Mouse (Mus musculus) kidney, embryonic 16.5 days (tissue): ENCODE data around the gene Plcl2. TPM values are rescaled to one million over a fixed set of nuclear protein-coding genes. Genes with fewer than 3 reads are reported as not detected.
"Not testable (repeated sequence)": the region's sequence is repeated elsewhere in the genome, so short reads cannot be mapped to it uniquely, and the experiment has no call there.

Source experiments
- ATAC-seq: fragments of 200-750 bp; cut with Nextera tagmentation; 2 replicates; pipeline ENCODE4 v1.8.0; 2017; ENCODE audit warnings: moderate TSS enrichment; ENCODE audit not compliant: low FRiP score, low TSS enrichment
- H3K27ac ChIP-seq: fragments of 300-500 bp; sonication (generic); 2 replicates; pipeline ENCODE4 v1.5.1; 2014; ENCODE audit warnings: low read length
- H3K27me3 ChIP-seq: fragments of 300-500 bp; sonication (generic); 2 replicates; pipeline ENCODE4 v1.6.1; 2014; ENCODE audit warnings: low read length, control low read depth, mixed read lengths; ENCODE audit not compliant: insufficient read depth
- H3K36me3 ChIP-seq: fragments of 300-500 bp; sonication (generic); 2 replicates; pipeline ENCODE4 v1.6.1; 2014; ENCODE audit warnings: low read length, control low read depth, mixed read lengths; ENCODE audit not compliant: insufficient read depth
- H3K4me1 ChIP-seq: fragments of 300-500 bp; sonication (generic); 2 replicates; pipeline ENCODE4 v1.6.1; 2014; ENCODE audit warnings: low read length, control low read depth, mixed read lengths; ENCODE audit not compliant: insufficient read depth
- H3K4me2 ChIP-seq: fragments of 300-500 bp; sonication (generic); replicated peaks from 2 replicates; pipeline ENCODE4 v1.6.1; 2014; ENCODE audit warnings: low read depth, low read length
- H3K4me3 ChIP-seq: fragments of 300-500 bp; sonication (generic); 2 replicates; pipeline ENCODE4 v1.5.1; 2014; ENCODE audit warnings: mild to moderate bottlenecking, low read length
- H3K9ac ChIP-seq: fragments of 300-500 bp; sonication (generic); replicated peaks from 2 replicates; pipeline ENCODE4 v1.6.1; 2014; ENCODE audit warnings: low read length
- H3K9me3 ChIP-seq: fragments of 300-500 bp; sonication (generic); 2 replicates; pipeline ENCODE4 v1.6.1; 2016; ENCODE audit warnings: low read length, control low read depth
- WGBS: fragments of 180-500 bp; shearing (Covaris S2); extraction: QIAGEN DNeasy Blood & Tissue Kit; methylation state at CpG from one replicate; pipeline ENCODE4 v1.1.7; 2014; 5-methylcytosine and 5-hydroxymethylcytosine counted together
- polyA plus RNA-seq: library from polyadenylated mRNA; unstranded; fragments of >200 nt; fragmentation: Nextera tagmentation; extraction: Ambion mirVana; gene quantifications from 2 replicates; pipeline ENCODE4 v1.2.1, GENCODE M21; 2015

Gene Plcl2
- polyA plus RNA-seq, 1 experiment from 2014 or later = 2.7 TPM

DNA sequence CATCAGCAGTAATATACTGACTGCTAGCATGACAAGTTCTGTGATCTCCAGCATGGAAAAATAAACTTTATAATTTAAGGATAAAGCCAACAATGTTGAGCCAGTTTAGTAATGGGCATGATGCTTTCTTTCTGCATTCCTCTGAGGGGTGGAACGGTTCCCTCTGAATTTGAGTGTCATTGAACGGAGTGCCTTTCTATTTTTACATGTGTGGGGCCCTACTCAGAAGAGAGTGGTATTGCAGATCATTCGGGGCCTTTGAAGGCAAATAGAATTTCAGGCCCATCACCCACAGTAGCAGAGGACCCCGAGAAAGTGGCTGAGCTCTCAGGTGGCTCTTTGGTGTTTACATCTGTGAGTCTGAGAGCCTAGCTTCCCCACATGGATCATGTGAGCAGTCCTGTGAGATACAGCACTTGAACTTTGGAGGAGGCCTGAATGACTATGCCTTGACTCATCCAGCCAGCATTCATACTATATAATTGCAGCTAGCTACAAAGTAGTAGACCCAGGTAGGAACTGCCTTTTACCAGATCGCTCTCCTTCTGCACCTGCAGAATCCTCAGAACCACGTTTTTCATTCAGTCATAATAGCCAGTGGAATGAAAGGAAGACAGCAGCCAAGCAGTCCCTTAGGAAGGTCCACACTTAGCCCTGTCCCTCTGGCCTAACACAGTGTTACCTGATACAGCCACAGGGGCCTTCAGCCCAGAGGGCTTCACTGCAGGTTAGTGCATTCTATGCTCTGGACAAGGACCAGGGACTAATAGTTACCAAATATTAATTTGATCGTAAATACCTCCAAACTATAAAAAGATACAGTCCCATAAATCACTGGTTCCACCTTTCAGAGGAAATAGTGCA lies 125.0 kb downstream of the Plcl2 start:
- H3K27me3 ChIP-seq = no peaks in the 10 kb centered on the region

DNA sequence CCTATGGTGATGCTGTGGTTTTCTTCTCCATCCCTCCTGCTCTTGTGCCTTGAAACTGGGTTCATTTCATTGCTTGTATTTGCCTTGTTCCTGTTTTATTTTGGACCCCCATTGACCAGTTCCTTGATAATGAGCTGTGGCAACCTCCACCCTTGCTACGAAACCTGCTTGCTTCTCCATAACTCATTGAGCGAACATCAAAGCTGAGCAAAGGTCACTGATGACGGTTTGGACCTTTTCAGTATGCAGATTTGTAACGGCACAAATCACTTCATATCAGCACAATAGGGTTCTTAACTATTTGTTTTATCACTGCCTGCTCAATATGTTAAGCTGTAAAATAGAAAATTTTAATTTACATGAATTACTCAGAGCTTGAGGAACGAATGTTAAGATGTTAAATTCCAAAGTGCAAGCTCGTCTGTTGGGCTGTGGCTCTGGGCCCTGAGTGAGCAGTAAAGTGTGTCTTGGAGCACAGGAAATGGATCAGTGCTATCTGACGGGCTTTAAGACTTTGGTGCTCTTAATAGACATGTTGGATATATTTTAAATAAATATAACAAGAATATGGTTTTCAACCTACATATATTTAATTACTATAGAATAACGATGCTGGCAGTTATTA lies 126.9 kb downstream of the Plcl2 start:
- Histone ChIP-seq H3K36me3 (no peaks in the 10 kb centered on the region), H3K4me2 (no peak overlapping the region), H3K27me3 (no peaks in the 10 kb centered on the region), H3K9ac (no peak overlapping the region), H3K27ac (no peak overlapping the region), H3K9me3 (no peaks in the 10 kb centered on the region), H3K4me1 (no peaks in the 10 kb centered on the region), H3K4me3 (no peak overlapping the region)
- no peak for ATAC-seq
- WGBS = 64% methylated on average over 8 of the region's 8 CpGs

More for the DNA sequence above, 125.0 kb downstream of the Plcl2 start:
- no peaks in the 10 kb centered on the region for H3K36me3 ChIP-seq
- H3K9ac ChIP-seq = no peak overlapping the region
- WGBS = 69% methylated on average over 7 of the region's 7 CpGs
- no peaks in the 10 kb centered on the region for H3K9me3 ChIP-seq
- H3K27ac ChIP-seq = no peak overlapping the region
- H3K4me3 ChIP-seq = no peak overlapping the region
- no peak overlapping the region for H3K4me2 ChIP-seq
- no peaks in the 10 kb centered on the region for H3K4me1 ChIP-seq
- no peak for ATAC-seq

DNA sequence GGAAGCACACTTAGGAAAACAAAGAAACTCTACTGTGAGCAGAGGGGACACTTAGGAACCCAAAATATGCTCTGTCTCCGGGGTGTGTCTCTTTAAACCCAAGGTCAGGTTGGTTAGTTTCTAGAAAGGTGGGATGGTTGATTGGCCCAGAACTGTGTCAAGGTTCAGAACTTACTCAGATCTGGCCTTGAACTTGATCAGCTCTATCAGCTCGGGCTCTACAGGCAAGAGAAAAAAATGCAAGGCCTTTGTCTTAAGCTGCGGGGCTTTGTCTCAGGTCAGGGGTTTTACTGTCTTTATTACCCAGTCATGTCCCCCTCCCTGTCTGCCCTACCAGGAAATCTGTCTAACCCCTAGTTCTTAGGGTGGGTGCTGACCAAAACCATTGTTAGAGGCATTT lies 129.6 kb downstream of the Plcl2 start:
- H3K4me1 ChIP-seq = no peaks in the 10 kb centered on the region
- no peaks in the 10 kb centered on the region for H3K27me3 ChIP-seq
- no peak for ATAC-seq
- no peak overlapping the region for H3K27ac ChIP-seq
- no peak overlapping the region for H3K4me2 ChIP-seq
- 72% methylated on average over 3 of the region's 3 CpGs for WGBS
- no peaks in the 10 kb centered on the region for H3K9me3 ChIP-seq
- H3K4me3 ChIP-seq = no peak overlapping the region
- H3K9ac ChIP-seq = no peak overlapping the region
- 0 out of 2 replicates have a peak, but pooled peaks cover 3% of the 10 kb centered on the region for H3K36me3 ChIP-seq

DNA sequence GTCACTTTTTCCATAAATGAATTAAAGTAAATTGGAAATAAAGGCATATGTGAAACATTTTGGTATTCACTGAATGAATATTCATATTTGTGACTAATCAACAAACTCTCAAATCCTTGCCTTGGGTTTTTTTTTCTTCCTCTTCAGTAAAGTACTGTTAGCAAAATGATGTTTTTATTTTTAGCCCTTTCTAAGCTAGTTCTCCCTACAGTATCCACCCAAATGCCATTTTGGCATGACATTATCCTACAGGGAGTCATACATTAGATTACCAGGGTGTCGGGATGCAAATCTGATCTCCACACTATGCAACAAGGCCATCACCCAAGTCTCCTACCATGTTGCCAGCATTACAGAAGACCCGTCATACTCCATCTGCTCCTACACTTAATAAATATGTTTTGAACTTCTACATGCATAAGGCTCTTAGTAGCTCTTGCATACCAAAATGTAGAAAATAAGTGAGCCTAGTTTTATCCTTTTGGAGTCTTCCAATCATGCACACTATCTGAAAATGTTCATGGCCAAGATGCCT lies 131.9 kb downstream of the Plcl2 start:
- Histone ChIP-seq H3K9me3 (no peaks in the 10 kb centered on the region), H3K9ac (no peak overlapping the region), H3K27ac (no peak overlapping the region), H3K36me3 (0 out of 2 replicates have a peak, but pooled peaks cover 3% of the 10 kb centered on the region), H3K4me3 (no peak overlapping the region), H3K4me1 (no peaks in the 10 kb centered on the region), H3K4me2 (no peak overlapping the region), H3K27me3 (no peaks in the 10 kb centered on the region)
- WGBS = 92% methylated on average over 2 of the region's 2 CpGs
- no peak for ATAC-seq

DNA sequence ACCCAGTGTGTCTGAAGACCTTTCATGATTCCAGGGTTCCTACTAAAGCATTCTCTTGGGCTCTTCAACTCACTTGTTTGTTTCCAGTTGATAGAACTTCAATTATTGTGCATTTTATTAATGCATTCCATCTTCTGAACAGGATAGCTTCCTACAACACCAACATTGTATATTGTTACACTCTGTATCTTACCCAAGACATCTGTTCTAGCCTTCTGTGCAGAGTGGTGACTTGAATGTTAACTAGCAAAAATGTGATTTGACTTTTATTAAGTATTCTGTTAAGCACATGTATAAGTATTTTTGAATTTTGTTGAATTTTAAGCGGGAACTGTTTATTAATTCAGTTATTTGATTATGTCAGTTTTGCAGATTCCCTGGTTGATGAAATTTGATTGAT lies 132.7 kb downstream of the Plcl2 start:
- WGBS = 96% methylated on average over 1 of the region's 1 CpGs
- H3K27ac ChIP-seq = no peak overlapping the region
- no peak overlapping the region for H3K4me2 ChIP-seq
- no peaks in the 10 kb centered on the region for H3K27me3 ChIP-seq
- H3K4me3 ChIP-seq = no peak overlapping the region
- H3K9me3 ChIP-seq = 0 out of 2 replicates have a peak, but pooled peaks cover 2% of the 10 kb centered on the region
- H3K9ac ChIP-seq = no peak overlapping the region
- H3K36me3 ChIP-seq = 0 out of 2 replicates have a peak, but pooled peaks cover 3% of the 10 kb centered on the region
- H3K4me1 ChIP-seq = no peaks in the 10 kb centered on the region
- no peak for ATAC-seq

DNA sequence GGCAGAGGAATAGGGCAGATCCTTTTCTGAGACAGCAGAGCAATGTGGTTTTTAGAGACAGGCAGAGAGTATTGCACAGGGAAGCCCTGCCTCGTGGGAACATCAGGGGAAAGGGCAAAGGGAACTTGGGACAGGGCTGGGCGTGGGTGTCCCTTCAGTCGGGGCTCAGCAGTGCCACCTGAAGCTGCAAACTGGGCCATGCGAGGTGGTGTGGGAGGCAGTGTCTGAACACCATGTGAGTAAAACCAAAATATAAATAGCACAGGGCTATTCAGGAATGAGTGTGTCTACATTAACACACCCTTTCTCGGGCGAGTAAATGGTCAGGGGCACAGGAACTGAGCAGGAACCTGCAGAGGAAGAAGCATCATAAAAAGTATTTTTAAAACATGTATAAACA lies 134.2 kb downstream of the Plcl2 start:
- Histone ChIP-seq H3K4me2 (no peak overlapping the region), H3K27me3 (no peaks in the 10 kb centered on the region), H3K4me3 (no peak overlapping the region), H3K9me3 (peaks cover 10% of the 10 kb centered on the region), H3K36me3 (0 out of 2 replicates have a peak, but pooled peaks cover 5% of the 10 kb centered on the region), H3K27ac (no peak overlapping the region), H3K9ac (no peak overlapping the region), H3K4me1 (no peaks in the 10 kb centered on the region)
- 55% methylated on average over 6 of the region's 6 CpGs for WGBS
- no peak for ATAC-seq

DNA sequence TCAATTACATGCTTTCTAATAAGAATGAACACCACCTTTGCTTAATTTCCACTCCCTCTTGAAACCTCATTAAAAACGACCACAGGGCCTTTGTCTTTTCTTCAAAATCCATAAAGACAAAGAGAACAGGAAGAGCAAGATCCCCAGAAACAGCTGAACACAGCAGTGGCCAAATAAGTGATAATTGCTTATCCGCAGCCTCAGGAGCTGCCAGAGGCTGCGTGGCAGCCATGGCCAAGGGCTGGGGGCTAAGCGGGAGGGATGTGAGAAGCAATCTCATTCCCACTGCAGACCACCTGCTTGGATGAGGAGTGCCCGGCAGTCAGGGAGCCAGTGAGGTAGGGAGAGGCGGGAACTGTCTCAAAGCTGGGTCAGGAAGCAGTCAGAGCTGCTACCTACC lies 134.8 kb downstream of the Plcl2 start:
- Histone ChIP-seq H3K4me2 (no peak overlapping the region), H3K9ac (no peak overlapping the region), H3K36me3 (peaks cover 9% of the 10 kb centered on the region; the same call in 1 of the 2 replicates), H3K9me3 (peaks cover 13% of the 10 kb centered on the region), H3K27me3 (no peaks in the 10 kb centered on the region), H3K27ac (no peak overlapping the region), H3K4me3 (no peak overlapping the region), H3K4me1 (no peaks in the 10 kb centered on the region)
- ATAC-seq = no peak
- WGBS = 44% methylated on average over 6 of the region's 6 CpGs

DNA sequence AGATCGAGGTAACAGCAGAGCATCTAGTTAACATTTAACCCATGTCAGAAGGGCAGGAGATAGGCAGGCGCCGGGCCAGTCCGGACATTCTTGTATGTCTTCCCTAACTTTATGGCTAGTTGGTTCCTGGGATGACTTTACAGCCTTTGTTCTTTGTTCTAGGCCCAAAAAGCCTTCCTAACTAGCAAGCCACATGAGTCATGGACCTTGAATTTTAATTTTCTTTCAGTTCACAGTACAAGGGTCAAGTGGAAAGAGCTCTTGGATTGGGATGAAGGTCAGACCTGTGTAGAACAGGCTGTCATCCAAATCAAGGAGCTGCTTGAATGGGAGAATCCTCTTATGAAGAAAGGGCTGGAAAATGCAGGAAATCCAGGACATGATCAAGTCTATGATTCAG lies 138.9 kb downstream of the Plcl2 start:
- H3K9me3 ChIP-seq = peaks cover 13% of the 10 kb centered on the region
- WGBS = 89% methylated on average over 4 of the region's 4 CpGs
- not testable (repeated sequence) for H3K4me1 ChIP-seq, H3K4me2 ChIP-seq, H3K27me3 ChIP-seq, H3K36me3 ChIP-seq, ATAC-seq, H3K4me3 ChIP-seq, H3K9ac ChIP-seq, H3K27ac ChIP-seq

DNA sequence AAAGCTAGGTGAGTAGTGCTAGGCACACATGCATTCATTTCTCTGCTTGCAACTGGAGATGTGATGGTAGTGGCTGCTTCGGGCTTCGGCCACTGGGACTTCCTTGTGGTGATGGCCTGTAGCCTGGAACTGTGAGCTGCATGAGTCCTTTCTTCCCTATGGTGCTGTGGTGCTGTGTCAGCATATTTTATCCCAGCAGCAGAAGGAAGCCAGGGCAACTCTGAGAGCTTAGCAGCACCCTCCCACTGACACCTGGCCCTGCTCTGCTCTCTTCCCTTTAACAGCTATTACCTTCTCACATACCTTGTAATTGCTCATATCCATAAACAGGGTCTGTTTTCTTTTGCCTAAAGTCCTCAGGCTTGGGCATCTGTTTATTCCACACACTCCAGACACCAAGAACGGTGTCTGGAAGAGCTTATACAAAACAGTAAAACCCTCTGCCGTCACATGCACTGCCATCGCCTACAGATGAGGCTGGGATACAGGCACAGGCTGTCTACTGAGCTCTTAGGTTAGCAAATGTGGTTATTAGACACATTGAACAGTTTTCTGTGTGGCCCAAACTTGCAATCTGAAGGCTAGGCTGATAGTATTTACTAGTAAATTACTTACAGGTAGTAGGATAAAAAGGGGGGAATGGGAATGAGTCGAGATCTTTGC lies 139.7 kb downstream of the Plcl2 start:
- WGBS = 93% methylated on average over 6 of the region's 6 CpGs
- H3K36me3 ChIP-seq = peaks cover 5% of the 10 kb centered on the region; the same call in 1 of the 2 replicates
- H3K4me1 ChIP-seq = no peaks in the 10 kb centered on the region
- H3K4me3 ChIP-seq = no peak overlapping the region
- H3K27me3 ChIP-seq = no peaks in the 10 kb centered on the region
- H3K9ac ChIP-seq = no peak overlapping the region
- no peak overlapping the region for H3K27ac ChIP-seq
- H3K4me2 ChIP-seq = no peak overlapping the region
- ATAC-seq = no peak
- peaks cover 13% of the 10 kb centered on the region for H3K9me3 ChIP-seq
